Mouse (Mus musculus): ENCODE results near the gene Ptgdr2. TPM values are rescaled to one million over a fixed set of nuclear protein-coding genes. Genes with fewer than 3 reads are reported as not detected.
A peak's percentile ranks its signal among the peaks of the same experiment; 100 is the strongest.

Ptgdr2 gene
- polyA plus RNA-seq, 1 experiment from 2014 or later, result 0.08 TPM

- ATAC-seq (ENCODE audit: low read depth) (peak; percentile 81), DNase-seq (ENCODE audit: low spot score) (peak; percentile 82)
- no peaks in the 10 kb centered on the region for H3K36me3 ChIP-seq (ENCODE audit: control insufficient read depth, insufficient read depth, low read length)
These were observed 37.4 kb downstream of the Ptgdr2 start, which contains the start of gene Ms4a10 for GRCm38 (mm10) chr19:10974238-10974865. TSS of gene Ms4a10 (minus strand) at chr19:10974670.

GRCm38 (mm10) chr19:10975187-10975586, 38.2 kb downstream of the Ptgdr2 start:
- Histone ChIP-seq H3K4me3 (ENCODE audit: low read depth, low read length) (no peak overlapping the region), H3K27me3 (replicated peaks; ENCODE audit: control insufficient read depth, insufficient read depth, low read length) (no peaks in the 10 kb centered on the region), H3K9ac (ENCODE audit: low read depth, low read length) (no peak overlapping the region), H3K4me1 (ENCODE audit: control insufficient read depth, insufficient read depth, low read length) (0 out of 2 replicates have a peak, but pooled peaks cover 5% of the 10 kb centered on the region), H3K4me2 (ENCODE audit: low read depth, low read length) (no peak overlapping the region), H3K36me3 (ENCODE audit: control insufficient read depth, insufficient read depth, low read length) (no peaks in the 10 kb centered on the region), H3K27ac (replicated peaks; ENCODE audit: low read depth, low read length) (no peak overlapping the region), H3K9me3 (ENCODE audit: control insufficient read depth, low read length) (no peaks in the 10 kb centered on the region)
- WGBS, result 79% methylated on average over 2 of the region's 2 CpGs
- ATAC-seq (ENCODE audit: low read depth), result no peak
- no peak for DNase-seq (ENCODE audit: low spot score)

More at GRCm38 (mm10) chr19:10974238-10974865, 37.4 kb downstream of the Ptgdr2 start, which contains the start of gene Ms4a10:
- WGBS, result 34% methylated on average over 4 of the region's 4 CpGs
- Histone ChIP-seq H3K4me2 (ENCODE audit: low read depth, low read length) (no peak within 1 kb of the TSS), H3K27me3 (replicated peaks; ENCODE audit: control insufficient read depth, insufficient read depth, low read length) (no peaks in the 10 kb centered on the region), H3K4me3 (ENCODE audit: low read depth, low read length) (no peak within 1 kb of the TSS), H3K9ac (ENCODE audit: low read depth, low read length) (no peak within 1 kb of the TSS), H3K9me3 (ENCODE audit: control insufficient read depth, low read length) (no peaks in the 10 kb centered on the region), H3K4me1 (ENCODE audit: control insufficient read depth, insufficient read depth, low read length) (0 out of 2 replicates have a peak, but pooled peaks cover 5% of the 10 kb centered on the region), H3K27ac (replicated peaks; ENCODE audit: low read depth, low read length) (no peak within 1 kb of the TSS)

- Histone ChIP-seq H3K9ac (ENCODE audit: low read depth, low read length) (no peak overlapping the region), H3K4me1 (ENCODE audit: control insufficient read depth, insufficient read depth, low read length) (0 out of 2 replicates have a peak, but pooled peaks cover 5% of the 10 kb centered on the region), H3K27ac (replicated peaks; ENCODE audit: low read depth, low read length) (no peak overlapping the region), H3K4me2 (ENCODE audit: low read depth, low read length) (no peak overlapping the region), H3K36me3 (ENCODE audit: control insufficient read depth, insufficient read depth, low read length) (no peaks in the 10 kb centered on the region), H3K9me3 (ENCODE audit: control insufficient read depth, low read length) (no peaks in the 10 kb centered on the region), H3K27me3 (replicated peaks; ENCODE audit: control insufficient read depth, insufficient read depth, low read length) (no peaks in the 10 kb centered on the region), H3K4me3 (ENCODE audit: low read depth, low read length) (no peak overlapping the region)
- 40% methylated on average over 4 of the region's 4 CpGs for WGBS
- ATAC-seq (ENCODE audit: low read depth), result no peak
- DNase-seq (ENCODE audit: low spot score), result peak; percentile 42
These were observed 39.4 kb downstream of the Ptgdr2 start for GRCm38 (mm10) chr19:10976318-10976717.

- H3K4me2 ChIP-seq (ENCODE audit: low read depth, low read length), result peak overlapping the region; percentile 13; the same call in 1 of the 2 replicates
- WGBS, result 14% methylated on average over 18 of the region's 18 CpGs
- H3K4me1 ChIP-seq (ENCODE audit: control insufficient read depth, insufficient read depth, low read length), result 0 out of 2 replicates have a peak, but pooled peaks cover 5% of the 10 kb centered on the region
- no peak overlapping the region for H3K27ac ChIP-seq (replicated peaks; ENCODE audit: low read depth, low read length)
- H3K27me3 ChIP-seq (replicated peaks; ENCODE audit: control insufficient read depth, insufficient read depth, low read length), result no peaks in the 10 kb centered on the region
- H3K36me3 ChIP-seq (ENCODE audit: control insufficient read depth, insufficient read depth, low read length), result no peaks in the 10 kb centered on the region
- ATAC-seq (ENCODE audit: low read depth), result no peak
- H3K9ac ChIP-seq (ENCODE audit: low read depth, low read length), result no peak overlapping the region
- H3K9me3 ChIP-seq (ENCODE audit: control insufficient read depth, low read length), result no peaks in the 10 kb centered on the region
- no peak overlapping the region for H3K4me3 ChIP-seq (ENCODE audit: low read depth, low read length)
- DNase-seq (ENCODE audit: low spot score), result peak; percentile 55
These were observed 42.5 kb downstream of the Ptgdr2 start for GRCm38 (mm10) chr19:10979184-10980168.

- Histone ChIP-seq H3K27ac (replicated peaks; ENCODE audit: low read depth, low read length) (no peak overlapping the region), H3K4me1 (ENCODE audit: control insufficient read depth, insufficient read depth, low read length) (0 out of 2 replicates have a peak, but pooled peaks cover 5% of the 10 kb centered on the region), H3K36me3 (ENCODE audit: control insufficient read depth, insufficient read depth, low read length) (no peaks in the 10 kb centered on the region), H3K4me2 (ENCODE audit: low read depth, low read length) (no peak overlapping the region), H3K4me3 (ENCODE audit: low read depth, low read length) (no peak overlapping the region), H3K9ac (ENCODE audit: low read depth, low read length) (no peak overlapping the region), H3K9me3 (ENCODE audit: control insufficient read depth, low read length) (no peaks in the 10 kb centered on the region), H3K27me3 (replicated peaks; ENCODE audit: control insufficient read depth, insufficient read depth, low read length) (no peaks in the 10 kb centered on the region)
- DNase-seq (ENCODE audit: low spot score) (no peak), ATAC-seq (ENCODE audit: low read depth) (no peak)
- WGBS, result 94% methylated on average over 5 of the region's 5 CpGs
These were observed 43.2 kb downstream of the Ptgdr2 start for GRCm38 (mm10) chr19:10980210-10980609.

- Histone ChIP-seq H3K36me3 (ENCODE audit: control insufficient read depth, insufficient read depth, low read length) (no peaks in the 10 kb centered on the region), H3K4me2 (ENCODE audit: low read depth, low read length) (no peak overlapping the region), H3K4me1 (ENCODE audit: control insufficient read depth, insufficient read depth, low read length) (0 out of 2 replicates have a peak, but pooled peaks cover under 1% of the 10 kb centered on the region), H3K27me3 (replicated peaks; ENCODE audit: control insufficient read depth, insufficient read depth, low read length) (no peaks in the 10 kb centered on the region), H3K27ac (replicated peaks; ENCODE audit: low read depth, low read length) (no peak overlapping the region), H3K4me3 (ENCODE audit: low read depth, low read length) (no peak overlapping the region), H3K9me3 (ENCODE audit: control insufficient read depth, low read length) (no peaks in the 10 kb centered on the region), H3K9ac (ENCODE audit: low read depth, low read length) (no peak overlapping the region)
- 30% methylated on average over 10 of the region's 14 CpGs for WGBS
- DNase-seq (ENCODE audit: low spot score), result no peak
- ATAC-seq (ENCODE audit: low read depth), result no peak
These were observed 46.2 kb downstream of the Ptgdr2 start for GRCm38 (mm10) chr19:10983146-10983545.

- Histone ChIP-seq H3K4me3 (ENCODE audit: low read depth, low read length) (no peak overlapping the region), H3K9me3 (ENCODE audit: control insufficient read depth, low read length) (no peaks in the 10 kb centered on the region), H3K27me3 (replicated peaks; ENCODE audit: control insufficient read depth, insufficient read depth, low read length) (no peaks in the 10 kb centered on the region), H3K9ac (ENCODE audit: low read depth, low read length) (no peak overlapping the region), H3K27ac (replicated peaks; ENCODE audit: low read depth, low read length) (no peak overlapping the region), H3K36me3 (ENCODE audit: control insufficient read depth, insufficient read depth, low read length) (no peaks in the 10 kb centered on the region), H3K4me1 (ENCODE audit: control insufficient read depth, insufficient read depth, low read length) (no peaks in the 10 kb centered on the region), H3K4me2 (ENCODE audit: low read depth, low read length) (no peak overlapping the region)
- WGBS, result 75% methylated on average over 13 of the region's 13 CpGs
- no peak for ATAC-seq (ENCODE audit: low read depth)
- no peak for DNase-seq (ENCODE audit: low spot score)
These were observed 47.6 kb downstream of the Ptgdr2 start for GRCm38 (mm10) chr19:10984551-10984950.

GRCm38 (mm10) chr19:10985889-10986288, 48.9 kb downstream of the Ptgdr2 start:
- no peaks in the 10 kb centered on the region; the same call in 1 of the 2 replicates for H3K27me3 ChIP-seq (replicated peaks; ENCODE audit: control insufficient read depth, insufficient read depth, low read length)
- 81% methylated on average over 4 of the region's 4 CpGs for WGBS
- H3K9me3 ChIP-seq (ENCODE audit: control insufficient read depth, low read length), result no peaks in the 10 kb centered on the region
- H3K4me1 ChIP-seq (ENCODE audit: control insufficient read depth, insufficient read depth, low read length), result no peaks in the 10 kb centered on the region
- no peak for ATAC-seq (ENCODE audit: low read depth)
- H3K36me3 ChIP-seq (ENCODE audit: control insufficient read depth, insufficient read depth, low read length), result no peaks in the 10 kb centered on the region
- no peak for DNase-seq (ENCODE audit: low spot score)
- H3K27ac ChIP-seq (replicated peaks; ENCODE audit: low read depth, low read length), result no peak overlapping the region
- no peak overlapping the region for H3K4me2 ChIP-seq (ENCODE audit: low read depth, low read length)
- H3K4me3 ChIP-seq (ENCODE audit: low read depth, low read length), result no peak overlapping the region
- no peak overlapping the region for H3K9ac ChIP-seq (ENCODE audit: low read depth, low read length)
